Mouse (Mus musculus) left cerebral cortex, postnatal 10 days (tissue): Measurements from ENCODE around the gene Nox3. TPM values are rescaled to one million over a fixed set of nuclear protein-coding genes. Genes with fewer than 3 reads are reported as not detected.
A peak's percentile ranks its signal among the peaks of the same experiment; 100 is the strongest.

Experiments used
- DNase-seq, 2 experiments: peaks; one replicate each; pipeline ENCODE4 v3.0.0; 2021 to 2022; ENCODE audit warnings: low spot score in 2 of 2, mixed read lengths in 1 of 2; ENCODE audit errors: extremely low spot score in 1 of 2
- intact Hi-C: fragments of 180-260 bp; cut with DNase I; formaldehyde crosslinking; loops from one replicate; pipeline ENCODE4 v1.15.1; 2025
- total RNA-seq, 2 experiments: library from RNA; stranded (reverse); gene quantifications; 2 replicates each; pipeline ENCODE4 v1.2.3; 2021

The Nox3 gene
- under 1 TPM; 0.19 to 0.32 TPM for total RNA-seq

DNA sequence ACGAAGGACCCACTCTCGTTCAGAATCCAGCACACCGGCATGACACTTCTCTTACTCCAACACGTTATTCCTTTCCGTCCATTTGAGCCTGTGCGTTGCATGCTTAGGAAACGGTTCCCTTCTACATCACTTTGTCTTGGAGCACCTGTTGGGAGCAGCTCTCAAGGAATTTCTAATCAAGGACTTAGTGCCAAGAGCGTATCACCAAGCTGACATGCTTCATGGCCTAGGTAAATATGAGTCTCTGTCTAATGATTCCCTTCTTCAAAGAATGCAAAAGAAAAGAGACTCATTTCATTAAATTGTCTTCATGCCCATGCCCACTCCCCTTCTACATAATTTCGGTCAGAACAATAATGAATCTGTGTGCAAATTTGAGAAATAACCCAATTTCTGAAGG lies at the start of gene Nox3:
Gene Nox3 (minus strand): TSS at position 101 of the 400 bp plus-strand sequence.
- intact Hi-C loops = no loop called here
- DNase-seq = no peak

DNA sequence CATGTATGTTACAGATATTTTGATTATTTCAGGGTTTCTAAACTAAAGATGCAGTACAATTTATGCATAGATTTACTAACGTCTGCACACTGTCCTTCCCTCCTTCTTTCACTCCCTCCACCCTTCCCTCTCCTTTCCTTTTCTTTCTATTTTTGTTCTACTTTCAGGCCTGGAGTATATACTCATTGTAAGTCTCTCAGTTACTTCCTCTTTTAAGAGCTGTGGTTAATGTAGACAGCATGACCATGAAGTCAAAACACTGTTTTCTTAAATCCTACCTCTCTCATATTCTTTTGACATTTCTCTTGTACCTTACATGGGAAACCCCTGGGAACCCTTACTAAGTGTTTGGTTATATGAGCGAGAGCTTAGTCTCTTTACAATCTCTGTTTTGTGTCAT lies 48.3 kb upstream of the Nox3 start:
- DNase-seq = no peak

DNA sequence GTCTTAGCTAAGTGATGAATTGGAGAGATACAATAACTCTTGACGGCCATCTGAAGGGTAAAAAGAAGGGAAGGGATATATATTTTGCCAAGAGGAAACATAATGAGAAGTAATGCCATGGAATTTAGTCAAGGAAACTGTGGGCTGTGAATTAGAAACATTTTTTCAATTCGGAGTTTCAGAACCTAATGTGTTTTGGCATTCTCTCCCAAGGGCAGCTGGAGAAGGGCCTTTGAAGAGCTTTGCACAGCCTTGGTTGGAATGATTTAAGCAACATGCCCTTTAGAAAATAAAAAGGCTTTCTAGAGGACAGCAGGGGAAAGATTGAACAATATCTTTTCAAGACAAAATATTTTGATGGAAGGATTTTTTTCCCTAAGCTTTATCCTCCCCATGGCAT lies 40.9 kb upstream of the Nox3 start:
- no peak for DNase-seq
- intact Hi-C loops = no loop called here

More for the DNA sequence above, 48.3 kb upstream of the Nox3 start:
- intact Hi-C loops = no loop called here

DNA sequence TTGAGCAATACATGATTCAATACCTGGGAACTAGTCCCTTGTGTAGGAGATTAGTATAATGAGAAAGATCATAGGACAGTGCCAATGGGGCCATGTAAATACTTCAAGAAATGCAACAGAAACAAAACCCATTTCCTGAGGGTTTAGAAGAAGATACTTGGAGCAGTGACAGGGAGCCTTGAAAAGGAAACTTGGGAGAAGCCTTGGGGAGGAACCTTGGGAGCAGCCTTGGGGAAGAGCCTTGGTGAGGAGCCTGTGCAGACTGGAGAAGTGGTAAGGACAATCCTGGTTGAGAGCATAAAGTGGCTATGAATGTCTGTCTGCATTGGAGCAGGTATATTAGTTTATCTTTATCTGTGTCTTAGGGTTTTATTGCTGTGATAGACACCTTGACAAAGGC lies 38.2 kb upstream of the Nox3 start:
- DNase-seq = no peak
- intact Hi-C loops = no loop called here

DNA sequence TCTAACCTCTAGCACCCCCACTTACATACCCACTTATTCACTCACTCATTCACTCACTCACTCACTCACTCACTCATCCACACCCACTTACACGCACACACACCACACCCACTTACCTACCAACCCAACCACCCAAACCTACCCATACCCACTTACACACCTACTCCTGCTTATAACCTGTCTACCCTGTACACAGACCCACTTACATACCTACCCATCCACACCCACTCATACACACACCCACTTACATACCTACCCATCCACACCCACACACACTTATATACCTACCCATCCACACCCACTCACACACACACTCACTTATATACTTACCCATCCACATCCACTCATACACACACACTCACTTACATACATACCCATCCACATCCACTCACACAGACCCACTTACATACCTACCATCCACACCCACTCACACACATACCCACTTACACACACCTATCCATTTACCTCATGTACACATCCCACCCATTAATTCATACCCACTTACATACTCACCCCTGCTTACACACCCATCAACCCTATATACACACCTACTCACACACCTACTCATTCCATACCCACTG lies 9.4 kb upstream of the Nox3 start:
- DNase-seq = no peak
- intact Hi-C loops = no loop called here

DNA sequence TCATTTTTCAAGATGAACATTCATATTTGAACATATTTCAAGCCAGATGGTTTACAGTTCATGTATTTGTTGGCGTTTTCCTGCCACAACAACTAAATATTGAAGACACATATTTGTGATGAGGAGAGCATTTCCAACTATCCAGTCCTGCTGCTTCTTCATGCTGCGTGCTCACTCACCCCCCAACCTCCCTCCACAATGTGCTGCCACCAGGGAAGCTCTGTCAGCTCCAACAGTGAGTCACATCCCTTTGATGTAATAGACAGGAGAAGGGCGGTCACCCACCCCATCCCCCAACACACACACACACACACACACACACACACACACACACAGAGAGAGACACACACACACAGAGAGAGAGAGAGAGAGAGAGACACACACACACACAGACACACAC lies 6.3 kb upstream of the Nox3 start:
- intact Hi-C loops = no loop called here
- peak in 1 of 2 experiments; percentile 44 for DNase-seq

DNA sequence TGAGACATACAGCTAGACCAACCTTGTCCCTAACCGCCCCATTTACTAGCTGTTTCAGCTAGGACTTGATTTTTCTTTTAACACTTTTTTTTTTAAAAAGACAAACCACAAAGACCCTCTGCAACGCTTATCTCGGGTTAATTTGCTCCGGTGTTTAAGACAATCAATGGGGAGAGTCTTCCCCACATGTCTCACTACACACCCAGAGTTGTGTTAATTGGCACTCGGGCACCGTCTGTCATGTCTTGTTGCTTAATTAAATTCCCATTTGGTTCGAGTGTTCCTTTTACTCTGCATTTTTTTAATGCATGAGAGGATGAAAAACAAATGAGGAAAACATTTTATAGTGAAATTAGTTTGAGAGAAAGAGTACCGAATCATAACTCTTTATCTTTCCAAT lies 3.2 kb downstream of the Nox3 start:
- DNase-seq = no peak
- intact Hi-C loops = no loop called here

DNA sequence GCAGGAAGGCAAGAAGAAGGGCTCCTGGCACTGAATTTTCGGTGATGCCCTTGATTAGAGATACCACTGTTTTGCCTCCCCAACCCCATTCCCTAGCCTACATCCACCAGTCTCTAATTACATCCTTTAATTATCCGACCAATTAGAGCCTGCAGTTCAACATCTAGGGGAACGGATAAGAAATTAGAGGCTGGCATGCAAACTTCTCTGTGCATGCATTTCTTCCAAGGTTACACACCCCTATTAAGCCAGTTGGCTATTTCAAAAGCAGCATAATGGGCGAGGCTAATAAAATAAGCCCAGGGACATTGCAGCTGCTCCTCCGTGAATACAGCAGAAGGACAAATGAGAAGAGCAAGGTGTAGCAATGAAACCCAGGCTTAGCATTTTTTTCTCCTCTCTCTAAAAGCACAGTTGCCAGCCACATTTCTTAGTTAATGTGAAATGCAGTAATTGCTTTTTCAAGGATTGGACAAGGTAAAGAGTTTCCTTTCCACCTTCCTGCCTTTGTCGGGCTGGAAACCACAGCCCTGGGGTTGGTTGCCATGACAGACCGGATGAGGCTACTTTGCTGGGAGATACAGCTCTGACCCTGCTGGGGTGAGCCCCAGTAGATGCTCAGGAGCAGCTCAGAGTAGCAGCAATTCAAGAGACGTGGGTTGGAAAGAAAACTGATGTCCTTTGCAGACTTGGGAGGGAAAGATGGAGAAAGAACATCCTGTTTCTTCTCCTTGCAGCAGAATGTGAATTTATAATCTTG lies 5.4 kb downstream of the Nox3 start:
- intact Hi-C loops = no loop called here
- no peak for DNase-seq

DNA sequence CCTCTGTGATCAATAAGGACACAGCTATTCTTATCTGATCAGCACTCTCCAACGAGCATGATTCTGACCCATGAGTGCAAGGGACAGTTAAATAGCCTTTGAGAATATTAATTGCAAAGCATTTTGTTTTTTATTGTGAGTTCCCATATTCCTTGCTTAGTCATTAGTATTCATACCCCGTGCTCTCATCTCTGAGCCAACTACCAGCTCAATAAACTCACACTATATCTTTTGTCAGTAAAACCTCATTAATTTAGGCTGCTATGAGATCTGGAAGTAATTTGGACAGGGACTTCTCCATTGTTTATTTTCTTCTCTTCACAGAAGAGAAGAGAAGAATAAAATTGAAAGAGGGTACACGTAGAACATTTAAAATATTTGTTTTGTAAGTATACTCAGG lies 12.4 kb downstream of the Nox3 start:
- intact Hi-C loops = no loop called here
- no peak for DNase-seq

DNA sequence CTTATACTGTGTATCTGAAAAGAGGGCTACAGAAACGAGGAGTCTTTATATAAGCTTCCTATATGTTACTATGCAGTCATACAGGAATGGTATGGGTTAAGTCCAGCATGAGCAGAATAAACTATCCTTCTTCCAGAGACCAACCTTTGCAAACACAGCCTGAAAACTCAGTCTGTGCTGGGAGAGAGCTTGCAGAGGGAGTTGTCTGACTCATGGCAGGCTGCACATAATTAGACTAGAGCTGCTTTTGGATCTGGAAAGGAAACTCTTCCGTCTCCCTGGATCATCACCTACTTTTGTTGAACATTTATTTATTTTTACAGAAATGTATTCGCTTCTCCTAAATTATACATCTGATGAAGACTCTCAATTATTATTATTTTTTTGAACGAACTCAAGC lies 26.8 kb downstream of the Nox3 start:
- intact Hi-C loops = no loop called here
- DNase-seq = peak in 1 of 2 experiments; percentile 16

DNA sequence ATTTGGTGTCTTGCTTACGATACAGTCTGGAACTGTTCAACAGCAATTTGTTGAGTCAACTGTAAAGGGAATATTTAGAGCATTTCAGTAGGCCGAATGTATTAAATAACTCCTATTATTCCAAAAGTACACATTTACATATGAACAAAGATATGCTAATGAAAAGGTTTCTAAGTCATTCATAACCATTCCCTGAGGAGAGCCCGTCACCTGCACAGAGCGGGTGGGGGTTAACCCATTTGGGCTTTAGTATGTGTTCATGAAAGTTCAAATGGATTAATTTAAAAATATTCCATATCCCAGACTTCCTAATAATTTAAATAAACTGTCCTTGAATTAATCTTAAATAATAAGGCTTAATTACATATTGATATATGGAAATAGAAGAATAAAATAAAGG lies 28.8 kb downstream of the Nox3 start:
- intact Hi-C loops = no loop called here
- no peak for DNase-seq

DNA sequence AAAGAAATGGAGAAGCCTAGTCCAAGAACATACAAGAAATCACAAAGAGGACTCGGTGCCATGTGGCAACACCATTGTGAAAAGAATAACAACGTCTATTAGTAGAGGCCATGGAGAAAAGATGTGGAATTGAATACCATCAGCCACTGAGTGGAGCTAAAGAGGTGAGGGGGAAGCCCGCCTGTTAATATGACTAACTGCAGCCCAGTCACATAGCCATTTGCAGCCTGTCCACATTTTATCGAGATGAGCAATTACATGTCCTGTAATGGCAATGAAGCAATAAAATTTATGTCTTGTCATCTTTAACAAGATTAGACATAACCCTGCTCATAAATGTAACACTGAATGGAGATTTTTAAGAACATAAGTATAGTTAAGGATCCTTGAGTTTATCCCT lies 30.7 kb downstream of the Nox3 start:
- intact Hi-C loops = no loop called here
- DNase-seq = no peak

DNA sequence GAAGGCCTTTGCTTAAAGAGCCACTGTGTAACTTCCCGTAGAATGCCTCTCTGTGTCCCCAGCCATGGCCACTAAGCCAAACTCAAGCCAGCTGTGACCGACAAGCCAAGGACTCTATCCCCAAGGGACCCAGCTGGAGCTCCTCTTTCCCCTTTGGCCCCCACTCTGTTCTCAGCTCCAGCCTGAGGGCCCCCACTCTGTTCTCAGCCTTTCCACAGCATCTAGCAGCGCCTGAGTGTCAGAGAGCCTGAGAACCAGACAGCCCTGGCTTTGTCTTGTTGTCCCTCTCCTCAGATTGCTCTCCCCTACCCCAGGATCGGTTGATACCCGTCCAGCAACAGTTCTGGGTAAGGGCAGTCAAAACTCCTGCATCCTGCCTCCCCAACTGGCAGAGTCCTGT lies 36.6 kb downstream of the Nox3 start:
- intact Hi-C loops = no loop called here
- DNase-seq = peak in 1 of 2 experiments; percentile 43

DNA sequence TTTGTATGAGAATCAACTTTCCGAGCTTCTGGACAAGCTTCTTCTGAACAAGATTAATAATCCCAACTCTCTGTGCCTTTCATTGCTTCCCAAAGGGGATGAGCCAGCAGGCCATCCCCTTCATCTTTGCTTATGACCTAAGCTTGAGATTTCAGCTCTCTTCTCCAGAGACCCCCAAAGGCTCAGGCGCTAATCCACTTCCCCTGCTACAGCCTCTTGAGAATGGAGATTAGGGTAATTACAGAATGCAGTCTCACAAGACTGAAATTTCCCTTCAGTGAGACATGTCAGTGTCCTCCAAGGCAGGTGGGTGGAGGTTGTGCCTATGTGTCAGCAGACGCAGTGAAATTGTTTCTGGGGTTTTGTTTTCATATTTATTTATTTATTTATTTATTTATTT lies 45.7 kb downstream of the Nox3 start:
- DNase-seq = no peak
- intact Hi-C loops = no loop called here

DNA sequence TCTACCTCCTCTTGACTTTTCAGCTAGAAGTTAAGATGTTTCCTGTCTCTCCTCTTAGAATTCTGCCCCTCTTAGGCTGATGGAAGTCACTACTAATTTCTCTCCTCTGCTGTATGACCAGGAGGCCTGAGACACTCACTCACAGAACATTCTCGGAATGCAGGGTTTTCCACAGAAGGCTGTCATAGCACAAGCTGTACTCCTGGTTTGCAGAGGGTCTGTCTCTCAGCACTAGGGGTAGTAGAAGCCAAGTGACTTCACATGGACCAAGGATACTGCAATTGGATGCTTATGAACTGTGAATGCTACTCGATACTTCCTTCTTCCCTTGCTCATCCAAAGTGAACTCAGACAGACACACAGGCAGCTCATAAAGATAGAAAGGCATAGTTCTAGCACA lies 52.5 kb downstream of the Nox3 start:
- intact Hi-C loops = no loop called here
- DNase-seq = no peak

DNA sequence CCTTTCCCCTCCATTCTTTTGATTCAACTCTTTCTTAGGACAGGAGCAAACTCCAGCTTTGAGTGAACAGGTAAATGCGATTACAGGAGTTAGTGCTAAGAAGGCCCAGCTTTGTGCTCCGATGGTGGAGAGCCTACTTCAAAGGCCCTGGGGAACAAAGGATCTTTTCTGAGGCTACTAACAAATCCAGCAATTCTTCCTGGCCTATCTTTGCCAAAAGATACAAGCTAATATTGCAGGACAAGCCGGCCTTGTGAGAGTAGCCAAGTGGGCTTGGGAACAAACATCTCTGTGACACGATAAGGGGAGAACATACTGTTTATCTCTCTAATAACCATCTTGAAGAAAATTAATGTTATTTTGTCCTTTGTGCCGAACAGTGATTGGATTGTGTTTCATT lies 54.6 kb downstream of the Nox3 start:
- DNase-seq = peak in 1 of 2 experiments; percentile 4

DNA sequence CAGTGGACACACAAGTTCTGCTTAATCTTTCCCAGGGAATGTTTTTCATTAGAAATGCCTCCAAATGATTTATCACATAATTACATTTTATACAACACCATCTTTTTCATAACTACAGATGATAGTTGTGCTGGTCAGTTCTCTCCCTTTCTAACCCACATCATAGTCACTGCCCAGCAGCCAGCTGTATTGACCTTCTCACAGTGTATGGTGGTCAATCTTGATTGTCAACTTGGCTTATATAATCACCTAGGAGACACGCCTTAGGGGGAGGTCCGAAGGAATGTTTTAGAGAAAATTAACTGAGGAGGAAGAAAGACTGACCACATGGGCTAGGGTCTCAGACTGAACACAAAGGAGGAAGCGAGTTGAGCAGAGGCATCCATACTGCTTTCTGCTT lies 57.3 kb downstream of the Nox3 start:
- DNase-seq = no peak
- intact Hi-C loops = no loop called here

More for the DNA sequence above, 54.6 kb downstream of the Nox3 start:
- intact Hi-C loops = no loop called here

DNA sequence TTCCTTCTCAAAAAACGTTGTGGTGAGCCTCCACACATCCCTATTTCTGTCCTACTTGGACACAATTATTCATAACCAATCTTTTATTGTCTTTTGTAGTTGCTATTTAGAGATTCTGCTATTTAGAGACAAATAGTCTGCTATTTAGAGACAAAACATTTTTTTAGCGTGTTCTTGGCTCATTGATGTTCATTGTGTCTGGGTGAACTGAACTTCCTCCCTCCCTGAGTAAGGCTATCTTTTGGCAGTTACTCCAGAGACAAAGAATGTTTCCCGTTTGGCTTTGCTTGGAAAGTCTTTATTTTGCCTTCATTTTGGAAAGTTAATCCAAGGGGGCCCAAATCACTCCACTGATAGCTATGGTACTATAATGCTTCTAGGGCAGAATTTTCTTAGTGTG lies 63.6 kb downstream of the Nox3 start:
- intact Hi-C loops = no loop called here

DNA sequence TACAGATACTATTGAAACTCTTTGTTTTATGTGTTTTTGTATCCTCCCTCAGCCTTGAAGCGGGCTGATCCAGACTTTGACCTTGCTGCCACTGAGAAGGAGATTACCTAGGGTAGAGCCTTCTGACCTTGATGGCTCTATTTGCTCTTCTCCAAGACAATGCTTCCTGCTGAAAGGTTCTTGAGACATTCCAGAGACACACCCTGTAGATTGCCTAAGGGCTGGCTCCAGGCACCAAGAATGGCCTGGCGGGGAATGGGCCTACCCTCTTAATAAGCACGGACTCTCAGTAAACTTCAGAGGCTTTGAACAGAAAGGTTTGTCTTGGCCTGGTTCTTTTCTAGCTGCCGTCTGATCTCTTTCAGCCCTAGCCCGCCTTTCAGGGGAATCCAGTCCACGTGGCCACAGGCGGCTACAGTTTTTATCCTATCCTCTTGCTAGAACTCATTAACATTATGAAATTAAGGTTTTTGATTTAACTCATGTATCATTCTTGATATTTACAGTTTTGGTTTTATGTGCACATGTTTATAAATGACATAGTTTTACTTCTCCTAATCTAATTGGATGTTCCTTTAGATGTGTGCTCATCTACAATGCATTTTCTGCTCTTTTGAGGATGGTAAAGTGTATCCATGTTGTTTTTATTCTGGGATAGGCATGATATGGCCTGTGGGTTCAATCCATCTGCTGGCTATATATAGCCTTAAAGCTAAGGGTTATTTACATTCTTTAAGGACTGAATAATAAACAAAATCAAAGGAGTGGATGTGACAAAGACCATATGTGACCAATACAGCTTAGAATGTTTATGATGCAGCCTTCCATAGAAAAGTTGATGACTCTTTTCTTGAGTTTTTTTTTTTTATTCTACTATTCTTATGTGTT lies 79.5 kb downstream of the Nox3 start:
- DNase-seq = no peak
- intact Hi-C loops = no loop called here

More for the DNA sequence above, 63.6 kb downstream of the Nox3 start:
- no peak for DNase-seq

DNA sequence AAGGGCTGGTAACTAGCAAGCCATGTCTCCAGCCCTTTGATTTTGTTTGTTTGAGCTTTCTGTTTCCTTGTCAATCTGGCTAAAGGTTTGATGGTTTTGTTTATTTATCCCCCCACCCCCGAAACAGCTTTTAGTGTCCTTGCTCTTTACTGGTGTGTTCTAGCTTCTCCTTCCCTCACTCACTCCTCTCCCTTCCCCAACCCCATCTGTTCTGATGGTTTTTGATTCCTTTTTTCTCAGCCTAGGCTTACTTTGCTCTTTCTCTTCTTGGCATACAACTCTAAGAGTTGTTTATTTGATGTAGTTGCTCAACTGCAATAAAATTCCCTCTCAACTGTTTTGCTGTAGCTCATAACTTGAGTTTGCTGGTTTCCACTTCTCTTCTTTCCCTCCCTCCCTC lies 80.5 kb downstream of the Nox3 start:
- intact Hi-C loops = no loop called here

More for the DNA sequence above, 80.5 kb downstream of the Nox3 start:
- no peak for DNase-seq
